Mouse (Mus musculus): ENCODE data around the gene Msh4. TPM values are rescaled to one million over a fixed set of nuclear protein-coding genes. Genes with fewer than 3 reads are reported as not detected.

Gene Msh4
- polyA plus RNA-seq, 1 experiment from 2014 or later: 0.07 TPM

GRCm38 (mm10) chr3:153807444-153808149 is 98.3 kb downstream of the Msh4 start:
- Histone ChIP-seq H3K36me3 (ENCODE audit: control insufficient read depth, insufficient read depth, low read length) (no peaks in the 10 kb centered on the region), H3K27me3 (replicated peaks; ENCODE audit: control insufficient read depth, insufficient read depth, low read length) (no peaks in the 10 kb centered on the region), H3K4me2 (ENCODE audit: low read depth, low read length) (no peak overlapping the region), H3K4me1 (ENCODE audit: control insufficient read depth, insufficient read depth, low read length) (peaks cover 12% of the 10 kb centered on the region), H3K27ac (ENCODE audit: low read length) (no peak overlapping the region), H3K9ac (ENCODE audit: low read depth, low read length) (no peak overlapping the region), H3K9me3 (ENCODE audit: control insufficient read depth, low read length) (no peaks in the 10 kb centered on the region), H3K4me3 (ENCODE audit: low read length) (no peak overlapping the region)
- 82% methylated on average over 9 of the region's 9 CpGs for WGBS
- ATAC-seq: peak; percentile 58; the same call in 1 of the 2 replicates

Other genes with a start within 250 kb of the Msh4 start
- 26.9 and 31.0 TPM in 2 replicates for gene St6galnac3, start 181.0 kb downstream of the Msh4 start, polyA plus RNA-seq (2015; fragmentation: Nextera tagmentation; extraction: Ambion mirVana)
- gene Asb17, start 61.9 kb downstream of the Msh4 start, polyA plus RNA-seq (2015; fragmentation: Nextera tagmentation; extraction: Ambion mirVana): 0.05 TPM in 1 of 2 replicates, not detected in the other
- 49.4 and 54.2 TPM in 2 replicates for gene Rabggtb, start 6.9 kb upstream of the Msh4 start, polyA plus RNA-seq (2015; fragmentation: Nextera tagmentation; extraction: Ambion mirVana)
- gene Acadm, start 38.5 kb upstream of the Msh4 start, polyA plus RNA-seq (2015; fragmentation: Nextera tagmentation; extraction: Ambion mirVana): 146 and 152 TPM in 2 replicates
- gene Slc44a5, start 67.3 kb upstream of the Msh4 start, polyA plus RNA-seq (2015; fragmentation: Nextera tagmentation; extraction: Ambion mirVana): 0.56 and 0.59 TPM in 2 replicates

All from intestine, embryonic 16.5 days (tissue).